Mouse (Mus musculus): ENCODE results near the gene Prmt9. TPM values are rescaled to one million over a fixed set of nuclear protein-coding genes. Genes with fewer than 3 reads are reported as not detected.
A peak's percentile ranks its signal among the peaks of the same experiment; 100 is the strongest.

Prmt9 gene
- polyA plus RNA-seq, 1 experiment from 2014 or later: 29.3 TPM

DNA sequence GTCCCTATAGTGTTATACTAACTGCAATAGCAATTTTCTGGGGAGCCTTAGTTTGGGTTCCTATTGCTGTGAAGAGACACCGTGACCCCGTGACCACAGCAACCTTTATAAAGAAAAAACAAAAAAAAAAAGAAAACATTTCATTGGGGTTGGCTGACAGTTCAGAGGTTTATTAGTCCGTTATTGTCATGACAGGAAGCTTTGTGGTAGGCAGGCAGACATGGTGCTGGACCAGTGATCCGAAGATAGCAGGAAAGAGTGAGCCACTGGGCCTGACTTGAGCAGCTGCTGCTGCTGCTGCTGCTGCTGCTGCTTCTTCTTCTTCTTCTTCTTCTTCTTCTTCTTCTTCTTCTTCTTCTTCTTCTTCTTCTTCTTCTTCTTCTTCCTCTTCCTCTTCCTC is 35.0 kb downstream of the Prmt9 start:
- H3K27me3 ChIP-seq (ENCODE audit: control insufficient read depth, insufficient read depth, low read length): no peaks in the 10 kb centered on the region
- no peaks in the 10 kb centered on the region for H3K9me3 ChIP-seq (ENCODE audit: control insufficient read depth, low read length)
- 82% methylated on average over 4 of the region's 4 CpGs for WGBS
- H3K36me3 ChIP-seq (ENCODE audit: control insufficient read depth, insufficient read depth, low read length): peaks cover 27% of the 10 kb centered on the region
- no peaks in the 10 kb centered on the region for H3K4me1 ChIP-seq (ENCODE audit: control insufficient read depth, insufficient read depth, low read length)
- ATAC-seq (ENCODE audit: low FRiP score, low TSS enrichment): no peak
- H3K27ac ChIP-seq (replicated peaks; ENCODE audit: low read depth, low read length): no peak overlapping the region
- no peak for DNase-seq
- no peak overlapping the region for H3K4me3 ChIP-seq (replicated peaks; ENCODE audit: low read depth, low read length)
- H3K9ac ChIP-seq (replicated peaks; ENCODE audit: low read length): no peak overlapping the region
- no peak overlapping the region for H3K4me2 ChIP-seq (ENCODE audit: low read length)

DNA sequence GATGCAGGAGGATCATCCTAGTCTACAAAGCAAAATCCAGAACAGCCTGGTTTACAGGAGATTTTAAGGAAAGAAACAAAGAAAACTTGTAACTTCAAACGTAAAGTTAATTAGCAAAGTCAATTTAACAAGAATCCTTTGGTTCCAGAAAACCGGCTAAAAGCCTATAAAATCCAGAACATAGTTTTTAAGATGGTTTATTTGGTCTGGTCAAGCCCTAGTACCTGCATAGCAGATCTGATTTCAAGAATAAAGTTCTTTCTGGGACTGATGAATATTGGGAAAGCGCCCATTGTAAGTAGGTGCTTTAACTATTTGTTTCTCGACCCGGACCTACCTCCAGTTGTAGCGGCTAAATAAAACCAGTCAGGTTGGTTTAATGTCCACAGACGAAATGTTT is 60.4 kb downstream of the Prmt9 start:
- Histone ChIP-seq H3K9ac (replicated peaks; ENCODE audit: low read length) (peak overlapping the region; percentile 67), H3K4me1 (ENCODE audit: control insufficient read depth, insufficient read depth, low read length) (peaks cover 14% of the 10 kb centered on the region), H3K4me3 (replicated peaks; ENCODE audit: low read depth, low read length) (peak overlapping the region; percentile 74), H3K9me3 (ENCODE audit: control insufficient read depth, low read length) (no peaks in the 10 kb centered on the region), H3K27me3 (ENCODE audit: control insufficient read depth, insufficient read depth, low read length) (no peaks in the 10 kb centered on the region), H3K4me2 (ENCODE audit: low read length) (peak overlapping the region; percentile 86), H3K27ac (replicated peaks; ENCODE audit: low read depth, low read length) (no peak overlapping the region), H3K36me3 (ENCODE audit: control insufficient read depth, insufficient read depth, low read length) (peaks cover 12% of the 10 kb centered on the region)
- WGBS: 7% methylated on average over 7 of the region's 7 CpGs
- no peak for ATAC-seq (ENCODE audit: low FRiP score, low TSS enrichment)
- no peak for DNase-seq

DNA sequence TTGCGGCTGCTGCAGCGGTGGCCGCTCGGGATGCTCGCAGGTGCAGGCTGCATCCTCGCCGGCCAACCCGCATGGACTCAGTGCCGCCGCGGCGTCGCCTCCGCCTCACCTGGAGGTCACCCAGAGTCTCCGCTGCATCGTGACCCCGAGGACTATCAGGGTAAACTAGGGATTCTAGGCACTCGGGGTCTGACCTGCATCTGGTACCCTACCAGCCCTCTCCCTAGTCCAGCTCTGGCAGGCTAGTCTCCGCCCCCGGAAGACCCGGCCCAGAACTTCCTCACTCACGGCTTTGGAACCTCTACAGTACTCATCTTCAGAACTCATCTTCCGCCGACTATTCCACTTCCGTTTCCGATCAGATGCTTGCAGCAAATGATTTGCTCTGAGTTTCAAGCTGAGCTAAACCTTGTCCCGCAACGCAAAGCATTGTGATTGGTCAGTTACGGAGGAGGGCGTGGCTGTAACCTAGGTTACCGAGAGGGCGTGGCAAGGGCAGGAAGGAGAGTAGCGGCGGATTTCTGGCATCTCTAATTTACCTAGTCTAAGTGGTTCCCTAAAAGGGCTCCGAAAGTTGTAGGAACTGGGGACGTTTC is 61.3 kb downstream of the Prmt9 start, which contains the start of gene Tmem184c:
TSS of gene Tmem184c (minus strand) at position 325 of the 596 bp plus-strand sequence.
- Histone ChIP-seq H3K9ac (replicated peaks; ENCODE audit: low read length) (peak within 1 kb of the TSS; percentile 67), H3K4me2 (ENCODE audit: low read length) (peak within 1 kb of the TSS; percentile 86), H3K27ac (replicated peaks; ENCODE audit: low read depth, low read length) (peak within 1 kb of the TSS; percentile 80), H3K36me3 (ENCODE audit: control insufficient read depth, insufficient read depth, low read length) (peaks cover 3% of the 10 kb centered on the region), H3K4me3 (replicated peaks; ENCODE audit: low read depth, low read length) (peak within 1 kb of the TSS; percentile 74), H3K9me3 (ENCODE audit: control insufficient read depth, low read length) (no peaks in the 10 kb centered on the region), H3K27me3 (ENCODE audit: control insufficient read depth, insufficient read depth, low read length) (no peaks in the 10 kb centered on the region), H3K4me1 (ENCODE audit: control insufficient read depth, insufficient read depth, low read length) (peaks cover 14% of the 10 kb centered on the region)
- WGBS: under 1% methylated on average over 36 of the region's 36 CpGs
- peak; percentile 97 for DNase-seq
- peak; percentile 97 for ATAC-seq (ENCODE audit: low FRiP score, low TSS enrichment)

GRCm38 (mm10) chr8:77617916-77618315 is 68.7 kb downstream of the Prmt9 start:
- no peak overlapping the region for H3K4me3 ChIP-seq (replicated peaks; ENCODE audit: low read depth, low read length)
- WGBS: 72% methylated on average over 2 of the region's 2 CpGs
- H3K9me3 ChIP-seq (ENCODE audit: control insufficient read depth, low read length): no peaks in the 10 kb centered on the region
- no peak overlapping the region for H3K4me2 ChIP-seq (ENCODE audit: low read length)
- ATAC-seq (ENCODE audit: low FRiP score, low TSS enrichment): no peak
- H3K27me3 ChIP-seq (ENCODE audit: control insufficient read depth, insufficient read depth, low read length): no peaks in the 10 kb centered on the region
- no peak overlapping the region for H3K9ac ChIP-seq (replicated peaks; ENCODE audit: low read length)
- no peaks in the 10 kb centered on the region for H3K4me1 ChIP-seq (ENCODE audit: control insufficient read depth, insufficient read depth, low read length)
- peak; percentile 66 for DNase-seq
- H3K36me3 ChIP-seq (ENCODE audit: control insufficient read depth, insufficient read depth, low read length): no peaks in the 10 kb centered on the region
- no peak overlapping the region for H3K27ac ChIP-seq (replicated peaks; ENCODE audit: low read depth, low read length)

- Histone ChIP-seq H3K27ac (replicated peaks; ENCODE audit: low read depth, low read length) (no peak overlapping the region), H3K4me2 (ENCODE audit: low read length) (no peak overlapping the region), H3K36me3 (ENCODE audit: control insufficient read depth, insufficient read depth, low read length) (no peaks in the 10 kb centered on the region), H3K4me3 (replicated peaks; ENCODE audit: low read depth, low read length) (no peak overlapping the region), H3K9ac (replicated peaks; ENCODE audit: low read length) (no peak overlapping the region), H3K9me3 (ENCODE audit: control insufficient read depth, low read length) (no peaks in the 10 kb centered on the region), H3K4me1 (ENCODE audit: control insufficient read depth, insufficient read depth, low read length) (no peaks in the 10 kb centered on the region), H3K27me3 (ENCODE audit: control insufficient read depth, insufficient read depth, low read length) (no peaks in the 10 kb centered on the region)
- ATAC-seq (ENCODE audit: low FRiP score, low TSS enrichment): peak; percentile 58; the same call in 1 of the 2 replicates
- peak; percentile 3 for DNase-seq
- WGBS: 60% methylated on average over 7 of the region's 7 CpGs
Measured at GRCm38 (mm10) chr8:77623677-77624209, 74.5 kb downstream of the Prmt9 start.

- DNase-seq (peak; percentile 95), ATAC-seq (ENCODE audit: low FRiP score, low TSS enrichment) (peak; percentile 88; the same call in 1 of the 2 replicates)
- Histone ChIP-seq H3K4me1 (ENCODE audit: control insufficient read depth, insufficient read depth, low read length) (no peaks in the 10 kb centered on the region), H3K4me3 (replicated peaks; ENCODE audit: low read depth, low read length) (no peak overlapping the region), H3K36me3 (ENCODE audit: control insufficient read depth, insufficient read depth, low read length) (no peaks in the 10 kb centered on the region), H3K9ac (replicated peaks; ENCODE audit: low read length) (no peak overlapping the region), H3K4me2 (ENCODE audit: low read length) (no peak overlapping the region), H3K9me3 (ENCODE audit: control insufficient read depth, low read length) (no peaks in the 10 kb centered on the region), H3K27ac (replicated peaks; ENCODE audit: low read depth, low read length) (no peak overlapping the region), H3K27me3 (ENCODE audit: control insufficient read depth, insufficient read depth, low read length) (no peaks in the 10 kb centered on the region)
- WGBS: 18% methylated on average over 15 of the region's 15 CpGs
Measured at GRCm38 (mm10) chr8:77629858-77630537, 80.8 kb downstream of the Prmt9 start.

GRCm38 (mm10) chr8:77630691-77631090 is 81.5 kb downstream of the Prmt9 start:
- H3K4me1 ChIP-seq (ENCODE audit: control insufficient read depth, insufficient read depth, low read length): no peaks in the 10 kb centered on the region
- H3K4me2 ChIP-seq (ENCODE audit: low read length): no peak overlapping the region
- no peaks in the 10 kb centered on the region for H3K9me3 ChIP-seq (ENCODE audit: control insufficient read depth, low read length)
- H3K36me3 ChIP-seq (ENCODE audit: control insufficient read depth, insufficient read depth, low read length): no peaks in the 10 kb centered on the region
- no peak overlapping the region for H3K27ac ChIP-seq (replicated peaks; ENCODE audit: low read depth, low read length)
- DNase-seq (peak; percentile 39), ATAC-seq (ENCODE audit: low FRiP score, low TSS enrichment) (no peak)
- no peak overlapping the region for H3K9ac ChIP-seq (replicated peaks; ENCODE audit: low read length)
- WGBS: 45% methylated on average over 3 of the region's 3 CpGs
- no peaks in the 10 kb centered on the region for H3K27me3 ChIP-seq (ENCODE audit: control insufficient read depth, insufficient read depth, low read length)
- H3K4me3 ChIP-seq (replicated peaks; ENCODE audit: low read depth, low read length): no peak overlapping the region
